Mouse (Mus musculus) CH12.LX (cell line): ENCODE measurements at regions not wholly inside any gene's neighbourhood (a gene's known extent, or its start where the extent isn't known, plus 50 kb on each side); places are given as distances from the start of the nearest gene placed in this dataset.

ENCODE experiments used
- DNase-seq: peaks from one replicate; pipeline ENCODE4 v3.0.0-alpha.2; 2013; ENCODE audit errors: extremely low read depth
- H3K27ac ChIP-seq: 2 replicates; pipeline ENCODE4 v1.5.1; 2012; ENCODE audit warnings: low read depth, mild to moderate bottlenecking, control low read depth, moderate library complexity; ENCODE audit not compliant: insufficient read depth
- H3K27me3 ChIP-seq: replicated peaks from 2 replicates; pipeline ENCODE3; 2012; ENCODE audit warnings: inconsistent platforms
- H3K36me3 ChIP-seq, 2 experiments: replicated peaks in 1 of 2; 2 replicates each; pipeline versions ENCODE3 to v1.6.1; 2012; ENCODE audit warnings: inconsistent platforms in 1 of 2, low read length in 1 of 2, mild to moderate bottlenecking in 1 of 2, mixed read lengths in 1 of 2, moderate library complexity in 1 of 2; ENCODE audit not compliant: control insufficient read depth in 1 of 2, insufficient read depth in 1 of 2
- H3K4me1 ChIP-seq, 2 experiments: 2 replicates each; pipeline ENCODE4 v1.6.1; 2012; ENCODE audit warnings: inconsistent platforms in 1 of 2, moderate library complexity in 1 of 2; ENCODE audit not compliant: insufficient read depth in 2 of 2, control insufficient read depth in 1 of 2
- H3K4me2 ChIP-seq: 2 replicates; pipeline ENCODE4 v1.6.1; 2012; ENCODE audit warnings: low read depth, mild to moderate bottlenecking, control low read depth; ENCODE audit not compliant: poor library complexity, insufficient read depth, severe bottlenecking
- H3K4me3 ChIP-seq, 3 experiments: fragments of 150-350 bp in 1 of 3; sonication (generic) in 1 of 3; replicated peaks in 1 of 3; 2 replicates each; pipeline versions ENCODE3 to v1.5.1; 2011 to 2012; ENCODE audit warnings: low read depth in 2 of 3, low read length in 2 of 3, mild to moderate bottlenecking in 2 of 3, moderate library complexity in 2 of 3, control low read depth in 1 of 3, improper control_type of control experiment in 1 of 3, inconsistent platforms in 1 of 3, mixed read lengths in 1 of 3; ENCODE audit not compliant: poor library complexity in 1 of 3
- H3K79me2 ChIP-seq: replicated peaks from 2 replicates; pipeline ENCODE4 v1.6.1; 2012; ENCODE audit warnings: mild to moderate bottlenecking, moderate library complexity; ENCODE audit not compliant: control insufficient read depth, poor library complexity, insufficient read depth, severe bottlenecking; ENCODE audit errors: extremely low read depth
- H3K9ac ChIP-seq: 2 replicates; pipeline ENCODE4 v1.6.1; 2012; ENCODE audit warnings: low read depth, mild to moderate bottlenecking, control low read depth, moderate library complexity; ENCODE audit not compliant: insufficient read depth
- H3K9me3 ChIP-seq: replicated peaks from 2 replicates; pipeline ENCODE3; 2012; ENCODE audit warnings: low read length, inconsistent platforms, mixed read lengths
- BHLHE40 ChIP-seq: IDR thresholded peaks from 2 replicates; pipeline ENCODE4 v1.6.1; 2011; ENCODE audit warnings: mild to moderate bottlenecking, low read depth, low read length, improper control_type of control experiment
- CHD1 ChIP-seq: IDR thresholded peaks from 2 replicates; pipeline ENCODE4 v1.6.1; 2012; ENCODE audit warnings: low read depth, low read length, improper control_type of control experiment, inconsistent platforms
- CHD2 ChIP-seq: IDR thresholded peaks from 2 replicates; pipeline ENCODE4 v1.6.1; 2011; ENCODE audit warnings: low read length, improper control_type of control experiment
- EP300 ChIP-seq: IDR thresholded peaks from 2 replicates; pipeline ENCODE4 v1.6.1; 2011; ENCODE audit warnings: low read length, improper control_type of control experiment
- ETS1 ChIP-seq: conservative IDR thresholded peaks from 2 replicates; pipeline ENCODE4 v1.6.1; 2012; ENCODE audit warnings: low read depth, mild to moderate bottlenecking, inconsistent platforms, low read length, improper control_type of control experiment, moderate library complexity
- IRF4 ChIP-seq: IDR thresholded peaks from 2 replicates; pipeline ENCODE4 v1.6.1; 2014; ENCODE audit warnings: low read depth, mild to moderate bottlenecking, inconsistent platforms, low read length, improper control_type of control experiment
- KAT2A ChIP-seq: IDR thresholded peaks from 2 replicates; pipeline ENCODE4 v1.6.1; 2012; ENCODE audit warnings: low read length, improper control_type of control experiment, inconsistent platforms; ENCODE audit not compliant: insufficient replicate concordance
- MAFK ChIP-seq: IDR thresholded peaks from 2 replicates; pipeline ENCODE4 v1.6.1; 2011; ENCODE audit warnings: low read length, improper control_type of control experiment; ENCODE audit not compliant: insufficient replicate concordance
- MAX ChIP-seq: IDR thresholded peaks from 2 replicates; pipeline ENCODE4 v1.6.1; 2011; ENCODE audit warnings: low read length, improper control_type of control experiment
- MAZ ChIP-seq: IDR thresholded peaks from 2 replicates; pipeline ENCODE4 v1.6.1; 2012; ENCODE audit warnings: low read depth, mild to moderate bottlenecking, inconsistent platforms, low read length, improper control_type of control experiment, moderate library complexity
- MEF2A ChIP-seq: IDR thresholded peaks from 2 replicates; pipeline ENCODE4 v1.6.1; 2014; ENCODE audit warnings: low read depth, mild to moderate bottlenecking, inconsistent platforms, low read length, improper control_type of control experiment, borderline replicate concordance
- MXI1 ChIP-seq: IDR thresholded peaks from 2 replicates; pipeline ENCODE4 v1.6.1; 2011; ENCODE audit warnings: mild to moderate bottlenecking, low read depth, low read length, improper control_type of control experiment
- NELFE ChIP-seq: IDR thresholded peaks from 2 replicates; pipeline ENCODE4 v1.6.1; 2011; ENCODE audit warnings: low read depth, low read length, improper control_type of control experiment
- NRF1 ChIP-seq: IDR thresholded peaks from 2 replicates; pipeline ENCODE4 v1.6.1; 2014; ENCODE audit warnings: low read depth, mild to moderate bottlenecking, inconsistent platforms, low read length, improper control_type of control experiment, moderate library complexity
- POLR2A ChIP-seq: IDR thresholded peaks from 2 replicates; pipeline ENCODE4 v1.6.1; 2011; ENCODE audit warnings: low read depth, mild to moderate bottlenecking, improper control_type of control experiment, low read length
- POLR2AphosphoS2 ChIP-seq: IDR thresholded peaks from 2 replicates; pipeline ENCODE4 v1.6.1; 2011; ENCODE audit warnings: low read depth, low read length, improper control_type of control experiment
- RAD21 ChIP-seq: IDR thresholded peaks from 2 replicates; pipeline ENCODE4 v1.6.1; 2011; ENCODE audit warnings: low read depth, mild to moderate bottlenecking, low read length, improper control_type of control experiment, moderate library complexity
- RCOR1 ChIP-seq: conservative IDR thresholded peaks from 2 replicates; pipeline ENCODE4 v1.6.1; 2012; ENCODE audit warnings: low read depth, mild to moderate bottlenecking, inconsistent platforms, low read length, improper control_type of control experiment
- SIN3A ChIP-seq: IDR thresholded peaks from 2 replicates; pipeline ENCODE4 v1.6.1; 2012; ENCODE audit warnings: low read length, improper control_type of control experiment, inconsistent platforms
- SMC3 ChIP-seq: IDR thresholded peaks from 2 replicates; pipeline ENCODE4 v1.6.1; 2011; ENCODE audit warnings: low read depth, low read length, improper control_type of control experiment
- TCF12 ChIP-seq: IDR thresholded peaks from 2 replicates; pipeline ENCODE4 v1.6.1; 2014; ENCODE audit warnings: low read depth, mild to moderate bottlenecking, inconsistent platforms, low read length, improper control_type of control experiment
- USF1 ChIP-seq: IDR thresholded peaks from 2 replicates; pipeline ENCODE4 v1.6.1; 2014; ENCODE audit warnings: low read depth, mild to moderate bottlenecking, inconsistent platforms, low read length, improper control_type of control experiment
- USF2 ChIP-seq: conservative IDR thresholded peaks from 2 replicates; pipeline ENCODE4 v1.6.1; 2011; ENCODE audit warnings: low read depth, low read length, improper control_type of control experiment
- ZKSCAN1 ChIP-seq: IDR thresholded peaks from 2 replicates; pipeline ENCODE4 v1.6.1; 2012; ENCODE audit warnings: low read depth, inconsistent platforms, low read length, improper control_type of control experiment, borderline replicate concordance
- ZMIZ1 ChIP-seq: IDR thresholded peaks from 2 replicates; pipeline ENCODE4 v1.6.1; 2012; ENCODE audit warnings: low read depth, mild to moderate bottlenecking, inconsistent platforms, low read length, improper control_type of control experiment
- ZNF384 ChIP-seq: IDR thresholded peaks from 2 replicates; pipeline ENCODE4 v1.6.1; 2012; ENCODE audit warnings: low read depth, low read length, improper control_type of control experiment, inconsistent platforms
- dilution Hi-C: fragments of 300-500 bp; cut with MboI; formaldehyde crosslinking; loops from 2 replicates; pipeline ENCODE4 v1.14.3; 2020; ENCODE audit warnings: low sequenced_read_pairs; ENCODE audit not compliant: extremely low pct_unique_long_range_greater_than_20kb, extremely low pct_ligation_motif_present
- in situ Hi-C: fragments of 300-500 bp; cut with MboI; formaldehyde crosslinking; loops from 3 replicates; pipeline ENCODE4 v1.14.3; 2019; ENCODE audit warnings: low sequenced_read_pairs, low pct_ligation_motif_present, low pct_unique_long_range_greater_than_20kb, mixed read lengths

- Histone ChIP-seq H3K27ac (no peak overlapping the region), H3K9ac (no peak overlapping the region), H3K4me2 (no peak overlapping the region), H3K27me3 (peaks cover 3% of the 10 kb centered on the region), H3K4me1 (no peaks in the 10 kb centered on the region), H3K79me2 (no peaks in the 10 kb centered on the region), H3K4me3 (no peak overlapping the region), H3K9me3 (peaks cover 4% of the 10 kb centered on the region), H3K36me3 (no peaks in the 10 kb centered on the region)
- dilution Hi-C loops (no loop called here), in situ Hi-C loops (loop anchor here (25.0 kb wide), 1 partner anchor 220 kb away; no protein-coding TSS in a partner anchor)
- TF ChIP-seq SIN3A (no peak), NRF1 (no peak), ZMIZ1 (no peak), CHD1 (no peak), ETS1 (no peak), RCOR1 (no peak), MEF2A (no peak), RAD21 (no peak), USF1 (no peak), USF2 (no peak), NELFE (no peak)
- no peak for DNase-seq
These were observed 186.9 kb upstream of the Sulf2 start for GRCm38 (mm10) chr2:166342407-166342806.

- Histone ChIP-seq H3K27ac (no peak overlapping the region), H3K79me2 (no peaks in the 10 kb centered on the region), H3K4me2 (no peak overlapping the region), H3K4me3 (no peak overlapping the region), H3K36me3 (no peaks in the 10 kb centered on the region), H3K4me1 (no peaks in the 10 kb centered on the region; a peak in 1 of 4 replicates), H3K9me3 (peaks cover 4% of the 10 kb centered on the region), H3K27me3 (peaks cover 3% of the 10 kb centered on the region), H3K9ac (no peak overlapping the region)
- in situ Hi-C loops (loop anchor here (25.0 kb wide), 1 partner anchor 222 kb away; no protein-coding TSS in a partner anchor), dilution Hi-C loops (no loop called here)
- TF ChIP-seq BHLHE40 (no peak), IRF4 (no peak), KAT2A (no peak), SMC3 (no peak), MAZ (no peak), RAD21 (no peak), TCF12 (no peak), ZMIZ1 (no peak), CHD2 (no peak), MAFK (no peak), USF1 (no peak), SIN3A (no peak), ZKSCAN1 (no peak), MAX (no peak), EP300 (no peak), POLR2AphosphoS2 (no peak), NRF1 (no peak), MXI1 (no peak), ZNF384 (no peak), POLR2A (no peak)
- DNase-seq = no peak
These were observed 184.7 kb upstream of the Sulf2 start for GRCm38 (mm10) chr2:166340196-166340595.
